9 mouse cellular contexts compared by ENCODE assay signal in the genomic region with DNA sequence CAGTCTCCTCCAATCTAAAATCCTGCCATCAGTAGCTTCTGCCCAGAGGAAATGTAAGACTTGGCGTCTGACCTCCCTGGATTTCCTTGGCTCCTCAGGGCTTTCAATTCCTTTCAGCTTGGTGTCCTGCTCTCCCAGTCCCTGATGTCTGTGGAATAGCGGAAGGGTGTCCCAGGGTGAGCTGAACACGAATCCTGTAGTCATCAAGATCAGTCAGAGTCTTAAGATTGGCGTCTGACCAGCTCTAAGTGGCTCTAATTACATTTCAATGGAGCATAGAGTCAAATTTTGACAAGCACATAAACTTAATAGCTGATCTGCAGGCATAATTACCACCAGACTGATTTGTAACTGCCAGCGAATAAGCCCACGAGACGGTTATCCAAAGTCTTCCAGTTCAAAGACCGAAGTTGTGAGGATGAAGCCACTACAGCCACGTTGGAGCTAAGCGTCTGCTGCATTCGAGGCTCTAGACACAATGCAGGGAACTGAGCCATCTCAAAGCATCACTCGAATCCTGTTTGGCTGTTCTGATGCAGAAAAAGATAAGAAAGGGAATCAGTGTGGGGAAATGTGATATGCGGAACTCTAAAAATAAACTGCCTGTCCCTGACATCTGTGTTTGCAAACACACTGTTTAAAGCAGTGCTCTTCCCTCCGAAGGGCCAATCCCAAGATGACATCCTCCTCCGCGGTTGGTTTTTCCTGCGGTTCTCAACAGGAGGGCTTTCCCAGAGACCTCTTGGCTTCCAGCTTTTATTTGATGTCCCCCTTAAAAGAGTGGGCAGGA.
A peak's percentile ranks its signal among the peaks of the same experiment; 100 is the strongest.
DNase-seq lines count a peak whose midpoint lies in the region; ATAC-seq lines count a peak whose summit lies in the region.
"Had no signal": no experiment of that assay in that cellular context is flagged by ENCODE, and none has a peak within 500 bp of the region (broad histone marks: within the 10 kb centered on the region; RNA-seq: fewer than 3 reads in every experiment).

No protein-coding gene starts in this region.

- H3K4me1 ChIP-seq in embryonic facial prominence, embryonic 12.5 days = peaks cover 19% of the 10 kb centered on the region
- peaks cover 8% of the 10 kb centered on the region; the same call in 1 of the 2 replicates for H3K4me1 ChIP-seq in hindbrain, embryonic 13.5 days (replicated peaks)
- H3K4me1 ChIP-seq in limb, embryonic 15.5 days = peaks cover 18% of the 10 kb centered on the region; the same call in 1 of the 2 replicates
- no peaks in the 10 kb centered on the region for H3K4me1 ChIP-seq in neural tube, embryonic 14.5 days (ENCODE audit: control insufficient read depth, insufficient read depth, low read length)

- DNase-seq in R1 (ENCODE audit: low read depth, low spot score) = peak; percentile 18
- no peak for DNase-seq in urinary bladder, postnatal 14 days (ENCODE audit: low spot score)
- no peak for DNase-seq in ovary, postnatal 10 days (ENCODE audit: low spot score)
- no peak for DNase-seq in cerebellum, postnatal 25 days

- peak overlapping the region; percentile 35 for H3K4me2 ChIP-seq in embryonic facial prominence, embryonic 12.5 days (replicated peaks)
- peak overlapping the region; percentile 29 for H3K4me2 ChIP-seq in hindbrain, embryonic 13.5 days
- peak overlapping the region; percentile 41 for H3K4me2 ChIP-seq in limb, embryonic 15.5 days
- H3K4me2 ChIP-seq in neural tube, embryonic 14.5 days (ENCODE audit: low read depth, low read length) = no peak overlapping the region

- ATAC-seq in embryonic facial prominence, embryonic 12.5 days (ENCODE audit: insufficient number of reproducible peaks, insufficient read depth, low FRiP score, low TSS enrichment) = no peak
- no peak for ATAC-seq in hindbrain, embryonic 13.5 days (ENCODE audit: low FRiP score)
- no peak for ATAC-seq in limb, embryonic 15.5 days (ENCODE audit: insufficient number of reproducible peaks, low FRiP score, low TSS enrichment, low read depth)
- no peak for ATAC-seq in neural tube, embryonic 14.5 days (ENCODE audit: low read depth)

- no peak overlapping the region for H3K27ac ChIP-seq in embryonic facial prominence, embryonic 12.5 days
- H3K27ac ChIP-seq in hindbrain, embryonic 13.5 days = peak overlapping the region; percentile 71
- peak overlapping the region; percentile 61; the same call in 1 of the 2 replicates for H3K27ac ChIP-seq in limb, embryonic 15.5 days
- peak overlapping the region; percentile 10; the same call in 1 of the 2 replicates for H3K27ac ChIP-seq in neural tube, embryonic 14.5 days (ENCODE audit: low read depth, low read length)

- 36% methylated on average over 17 of the region's 17 CpGs for WGBS in embryonic facial prominence, embryonic 12.5 days
- 67% methylated on average over 17 of the region's 17 CpGs for WGBS in hindbrain, embryonic 13.5 days
- 36% methylated on average over 17 of the region's 17 CpGs for WGBS in limb, embryonic 15.5 days
- WGBS in neural tube, embryonic 14.5 days = 59% methylated on average over 17 of the region's 17 CpGs

- no peak overlapping the region for H3K9ac ChIP-seq in embryonic facial prominence, embryonic 12.5 days
- H3K9ac ChIP-seq in hindbrain, embryonic 13.5 days = no peak overlapping the region
- no peak overlapping the region for H3K9ac ChIP-seq in limb, embryonic 15.5 days
- no peak overlapping the region for H3K9ac ChIP-seq in neural tube, embryonic 14.5 days (replicated peaks; ENCODE audit: low read depth, low read length)

- H3K9me3 ChIP-seq in embryonic facial prominence, embryonic 12.5 days = no peaks in the 10 kb centered on the region
- no peaks in the 10 kb centered on the region for H3K9me3 ChIP-seq in hindbrain, embryonic 13.5 days
- H3K9me3 ChIP-seq in limb, embryonic 15.5 days = no peaks in the 10 kb centered on the region
- no peaks in the 10 kb centered on the region for H3K9me3 ChIP-seq in neural tube, embryonic 14.5 days (ENCODE audit: control insufficient read depth, low read length)

- H3K27me3 ChIP-seq in embryonic facial prominence, embryonic 12.5 days = 0 out of 2 replicates have a peak, but pooled peaks cover 3% of the 10 kb centered on the region
- no peaks in the 10 kb centered on the region for H3K27me3 ChIP-seq in hindbrain, embryonic 13.5 days
- no peaks in the 10 kb centered on the region for H3K27me3 ChIP-seq in limb, embryonic 15.5 days
- H3K27me3 ChIP-seq in neural tube, embryonic 14.5 days (ENCODE audit: control insufficient read depth, insufficient read depth, low read length) = no peaks in the 10 kb centered on the region

- H3K36me3 ChIP-seq in embryonic facial prominence, embryonic 12.5 days = no peaks in the 10 kb centered on the region
- no peaks in the 10 kb centered on the region for H3K36me3 ChIP-seq in hindbrain, embryonic 13.5 days
- no peaks in the 10 kb centered on the region for H3K36me3 ChIP-seq in limb, embryonic 15.5 days
- H3K36me3 ChIP-seq in neural tube, embryonic 14.5 days (ENCODE audit: control insufficient read depth, insufficient read depth, low read length) = no peaks in the 10 kb centered on the region

- no peak overlapping the region for H3K4me3 ChIP-seq in embryonic facial prominence, embryonic 12.5 days
- H3K4me3 ChIP-seq in hindbrain, embryonic 13.5 days = no peak overlapping the region
- H3K4me3 ChIP-seq in limb, embryonic 15.5 days = peak overlapping the region; percentile 16
- H3K4me3 ChIP-seq in neural tube, embryonic 14.5 days (ENCODE audit: low read depth, low read length) = no peak overlapping the region
- H3K4me3 ChIP-seq: myocyte had no signal
